Mouse (Mus musculus) limb, embryonic 14.5 days (tissue): ENCODE results near the gene Gpr152. TPM values are rescaled to one million over a fixed set of nuclear protein-coding genes. Genes with fewer than 3 reads are reported as not detected.

Source experiments
- ATAC-seq: fragments of 200-750 bp; cut with Nextera tagmentation; 2 replicates; pipeline ENCODE4 v1.8.0; 2017; ENCODE audit warnings: low read depth, moderate number of reproducible peaks, moderate TSS enrichment; ENCODE audit not compliant: low FRiP score
- DNase-seq: peaks from one replicate; pipeline ENCODE4 v3.0.0-alpha.2; 2015; ENCODE audit warnings: low spot score
- H3K27ac ChIP-seq: fragments of 300-500 bp; sonication (generic); replicated peaks from 2 replicates; pipeline ENCODE4 v1.5.1; 2014; ENCODE audit warnings: low read depth, mild to moderate bottlenecking, low read length, moderate library complexity, mixed read lengths
- H3K27me3 ChIP-seq: fragments of 300-500 bp; sonication (generic); 2 replicates; pipeline ENCODE4 v1.6.1; 2014; ENCODE audit warnings: low read length, mixed read lengths; ENCODE audit not compliant: control insufficient read depth, insufficient read depth
- H3K36me3 ChIP-seq: fragments of 300-500 bp; sonication (generic); 2 replicates; pipeline ENCODE4 v1.6.1; 2014; ENCODE audit warnings: mild to moderate bottlenecking, low read length, moderate library complexity, mixed read lengths; ENCODE audit not compliant: control insufficient read depth, insufficient read depth
- H3K4me1 ChIP-seq: fragments of 300-500 bp; sonication (generic); 2 replicates; pipeline ENCODE4 v1.6.1; 2014; ENCODE audit warnings: antibody characterized with exemption, low read length, mixed read lengths; ENCODE audit not compliant: control insufficient read depth, insufficient read depth
- H3K4me2 ChIP-seq: fragments of 300-500 bp; sonication (generic); replicated peaks from 2 replicates; pipeline ENCODE4 v1.6.1; 2014; ENCODE audit warnings: low read depth, mild to moderate bottlenecking, low read length, moderate library complexity; ENCODE audit not compliant: severe bottlenecking
- H3K4me3 ChIP-seq: fragments of 300-500 bp; sonication (generic); replicated peaks from 2 replicates; pipeline ENCODE4 v1.5.1; 2014; ENCODE audit warnings: low read length
- H3K9ac ChIP-seq: fragments of 300-500 bp; sonication (generic); 2 replicates; pipeline ENCODE4 v1.6.1; 2014; ENCODE audit warnings: mild to moderate bottlenecking, low read depth, low read length, moderate library complexity; ENCODE audit not compliant: severe bottlenecking
- H3K9me3 ChIP-seq: fragments of 300-500 bp; sonication (generic); 2 replicates; pipeline ENCODE4 v1.6.1; 2016; ENCODE audit warnings: low read length; ENCODE audit not compliant: control insufficient read depth
- POLR2A ChIP-seq: fragments of 200-500 bp; IDR thresholded peaks from 2 replicates; pipeline ENCODE4 v1.8.0; 2012; ENCODE audit warnings: inconsistent platforms, mild to moderate bottlenecking, moderate library complexity, borderline replicate concordance; ENCODE audit not compliant: insufficient read depth, insufficient read length; ENCODE audit errors: extremely low read depth
- WGBS: fragments of 180-500 bp; shearing (Covaris S2); extraction: QIAGEN DNeasy Blood & Tissue Kit; methylation state at CpG from one replicate; pipeline ENCODE4 v1.1.7; 2014; 5-methylcytosine and 5-hydroxymethylcytosine counted together
- polyA plus RNA-seq, 2 experiments: library from polyadenylated mRNA; depleted of rRNA in 1 of 2; stranded (reverse) in 1 of 2; unstranded in 1 of 2; fragments of >200 nt; fragmentation: Nextera tagmentation in 1 of 2; extraction: Ambion mirVana in 1 of 2; gene quantifications; 2 replicates each; pipeline versions ENCODE4 v1.2.1 to v1.2.3; 2012 to 2014

The Gpr152 gene
- polyA plus RNA-seq, 2 experiments = 0.01 TPM; not detected in 1

GRCm38 (mm10) chr19:4194776-4195650 is 55.4 kb downstream of the Gpr152 start:
- TF ChIP-seq POLR2A = no peak
- ATAC-seq (no peak), DNase-seq (no peak)
- Histone ChIP-seq H3K36me3 (peaks cover 70% of the 10 kb centered on the region), H3K27ac (no peak overlapping the region), H3K27me3 (no peaks in the 10 kb centered on the region), H3K4me1 (peaks cover 16% of the 10 kb centered on the region), H3K9ac (no peak overlapping the region), H3K4me2 (no peak overlapping the region), H3K9me3 (no peaks in the 10 kb centered on the region), H3K4me3 (no peak overlapping the region)
- WGBS = 85% methylated on average over 12 of the region's 12 CpGs

Other genes with a start within 250 kb of the Gpr152 start
Only the 30 nearest of the 33 such genes appear.
- 33.3 and 40.7 TPM in 2 replicates for gene Unc93b1, start 204.6 kb upstream of the Gpr152 start, polyA plus RNA-seq (2012; rRNA removed)
- 21.9 and 23.3 TPM in 2 replicates for gene Unc93b1, start 204.6 kb upstream of the Gpr152 start, polyA plus RNA-seq (2014; fragmentation: Nextera tagmentation; extraction: Ambion mirVana)
- gene Aldh3b3, start 181.1 kb upstream of the Gpr152 start, polyA plus RNA-seq (2012; rRNA removed) = 0.32 and 0.52 TPM in 2 replicates
- 0.33 and 0.39 TPM in 2 replicates for gene Aldh3b3, start 181.1 kb upstream of the Gpr152 start, polyA plus RNA-seq (2014; fragmentation: Nextera tagmentation; extraction: Ambion mirVana)
- 10.7 and 14.5 TPM in 2 replicates for gene Aldh3b2, start 167.5 kb upstream of the Gpr152 start, polyA plus RNA-seq (2012; rRNA removed)
- gene Aldh3b2, start 167.5 kb upstream of the Gpr152 start, polyA plus RNA-seq (2014; fragmentation: Nextera tagmentation; extraction: Ambion mirVana) = 28.1 and 30.3 TPM in 2 replicates
- 9.4 and 12.8 TPM in 2 replicates for gene Acy3, start 153.2 kb upstream of the Gpr152 start, polyA plus RNA-seq (2012; rRNA removed)
- gene Acy3, start 153.2 kb upstream of the Gpr152 start, polyA plus RNA-seq (2014; fragmentation: Nextera tagmentation; extraction: Ambion mirVana) = 6.7 and 9.2 TPM in 2 replicates
- 0.08 and 0.12 TPM in 2 replicates for gene Tbx10, start 147.0 kb upstream of the Gpr152 start, polyA plus RNA-seq (2012; rRNA removed)
- 0.28 TPM in 1 of 2 replicates, not detected in the other for gene Tbx10, start 147.0 kb upstream of the Gpr152 start, polyA plus RNA-seq (2014; fragmentation: Nextera tagmentation; extraction: Ambion mirVana)
- 18.3 and 21.0 TPM in 2 replicates for gene Nudt8, start 139.2 kb upstream of the Gpr152 start, polyA plus RNA-seq (2012; rRNA removed)
- 35.8 and 38.9 TPM in 2 replicates for gene Nudt8, start 139.2 kb upstream of the Gpr152 start, polyA plus RNA-seq (2014; fragmentation: Nextera tagmentation; extraction: Ambion mirVana)
- 7.0 and 8.0 TPM in 2 replicates for gene Gm49405, start 139.2 kb upstream of the Gpr152 start, polyA plus RNA-seq (2012; rRNA removed)
- 2.3 and 3.3 TPM in 2 replicates for gene Gm49405, start 139.2 kb upstream of the Gpr152 start, polyA plus RNA-seq (2014; fragmentation: Nextera tagmentation; extraction: Ambion mirVana)
- 19.6 and 22.4 TPM in 2 replicates for gene Doc2g, start 136.5 kb upstream of the Gpr152 start, polyA plus RNA-seq (2012; rRNA removed)
- gene Doc2g, start 136.5 kb upstream of the Gpr152 start, polyA plus RNA-seq (2014; fragmentation: Nextera tagmentation; extraction: Ambion mirVana) = 3.4 and 3.9 TPM in 2 replicates
- gene Ndufv1, start 127.0 kb upstream of the Gpr152 start, polyA plus RNA-seq (2012; rRNA removed) = 141 and 157 TPM in 2 replicates
- gene Ndufv1, start 127.0 kb upstream of the Gpr152 start, polyA plus RNA-seq (2014; fragmentation: Nextera tagmentation; extraction: Ambion mirVana) = 193 and 194 TPM in 2 replicates
- gene Gstp1, start 101.8 kb upstream of the Gpr152 start, polyA plus RNA-seq (2012; rRNA removed) = 291 and 325 TPM in 2 replicates
- 508 and 540 TPM in 2 replicates for gene Gstp1, start 101.8 kb upstream of the Gpr152 start, polyA plus RNA-seq (2014; fragmentation: Nextera tagmentation; extraction: Ambion mirVana)
- gene Gstp2, start 93.8 kb upstream of the Gpr152 start, polyA plus RNA-seq (2012; rRNA removed) = 10.7 and 10.8 TPM in 2 replicates
- 0.87 and 1.7 TPM in 2 replicates for gene Gstp2, start 93.8 kb upstream of the Gpr152 start, polyA plus RNA-seq (2014; fragmentation: Nextera tagmentation; extraction: Ambion mirVana)
- 0.63 and 0.69 TPM in 2 replicates for gene Gstp3, start 80.2 kb upstream of the Gpr152 start, polyA plus RNA-seq (2012; rRNA removed)
- 0.41 and 0.47 TPM in 2 replicates for gene Gstp3, start 80.2 kb upstream of the Gpr152 start, polyA plus RNA-seq (2014; fragmentation: Nextera tagmentation; extraction: Ambion mirVana)
- gene Cabp2, start 58.2 kb upstream of the Gpr152 start, polyA plus RNA-seq (2012; rRNA removed) = not detected in 2 replicates
- gene Cabp2, start 58.2 kb upstream of the Gpr152 start, polyA plus RNA-seq (2014; fragmentation: Nextera tagmentation; extraction: Ambion mirVana) = not detected in 2 replicates
- gene Cdk2ap2, start 42.6 kb upstream of the Gpr152 start, polyA plus RNA-seq (2012; rRNA removed) = 45.2 and 52.1 TPM in 2 replicates
- gene Cdk2ap2, start 42.6 kb upstream of the Gpr152 start, polyA plus RNA-seq (2014; fragmentation: Nextera tagmentation; extraction: Ambion mirVana) = 67.0 and 67.6 TPM in 2 replicates
- gene Pitpnm1, start 39.8 kb upstream of the Gpr152 start, polyA plus RNA-seq (2012; rRNA removed) = 16.2 and 20.8 TPM in 2 replicates
- gene Pitpnm1, start 39.8 kb upstream of the Gpr152 start, polyA plus RNA-seq (2014; fragmentation: Nextera tagmentation; extraction: Ambion mirVana) = 4.5 and 6.7 TPM in 2 replicates
- 96.0 and 119 TPM in 2 replicates for gene Aip, start 13.9 kb upstream of the Gpr152 start, polyA plus RNA-seq (2012; rRNA removed)
- 86.4 and 95.7 TPM in 2 replicates for gene Aip, start 13.9 kb upstream of the Gpr152 start, polyA plus RNA-seq (2014; fragmentation: Nextera tagmentation; extraction: Ambion mirVana)
- 0.05 and 0.06 TPM in 2 replicates for gene Cabp4, start 4.2 kb downstream of the Gpr152 start, polyA plus RNA-seq (2012; rRNA removed)
- gene Cabp4, start 4.2 kb downstream of the Gpr152 start, polyA plus RNA-seq (2014; fragmentation: Nextera tagmentation; extraction: Ambion mirVana) = 0.10 TPM in 2 replicates
- gene Coro1b, start 8.8 kb downstream of the Gpr152 start, polyA plus RNA-seq (2012; rRNA removed) = 229 and 261 TPM in 2 replicates
- 148 and 153 TPM in 2 replicates for gene Coro1b, start 8.8 kb downstream of the Gpr152 start, polyA plus RNA-seq (2014; fragmentation: Nextera tagmentation; extraction: Ambion mirVana)
- 7.0 and 8.9 TPM in 2 replicates for gene Ptprcap, start 13.8 kb downstream of the Gpr152 start, polyA plus RNA-seq (2012; rRNA removed)
- 7.8 and 8.9 TPM in 2 replicates for gene Ptprcap, start 13.8 kb downstream of the Gpr152 start, polyA plus RNA-seq (2014; fragmentation: Nextera tagmentation; extraction: Ambion mirVana)
- 76.4 and 85.1 TPM in 2 replicates for gene Rps6kb2, start 23.6 kb downstream of the Gpr152 start, polyA plus RNA-seq (2012; rRNA removed)
- gene Rps6kb2, start 23.6 kb downstream of the Gpr152 start, polyA plus RNA-seq (2014; fragmentation: Nextera tagmentation; extraction: Ambion mirVana) = 43.0 and 47.2 TPM in 2 replicates
- 2.6 and 5.6 TPM in 2 replicates for gene Carns1, start 35.7 kb downstream of the Gpr152 start, polyA plus RNA-seq (2012; rRNA removed)
- 1.4 and 1.8 TPM in 2 replicates for gene Carns1, start 35.7 kb downstream of the Gpr152 start, polyA plus RNA-seq (2014; fragmentation: Nextera tagmentation; extraction: Ambion mirVana)
- 4.5 and 5.8 TPM in 2 replicates for gene Tbc1d10c, start 51.5 kb downstream of the Gpr152 start, polyA plus RNA-seq (2012; rRNA removed)
- 3.5 and 3.9 TPM in 2 replicates for gene Tbc1d10c, start 51.5 kb downstream of the Gpr152 start, polyA plus RNA-seq (2014; fragmentation: Nextera tagmentation; extraction: Ambion mirVana)
- 490 and 517 TPM in 2 replicates for gene Ppp1ca, start 52.3 kb downstream of the Gpr152 start, polyA plus RNA-seq (2012; rRNA removed)
- 794 and 821 TPM in 2 replicates for gene Ppp1ca, start 52.3 kb downstream of the Gpr152 start, polyA plus RNA-seq (2014; fragmentation: Nextera tagmentation; extraction: Ambion mirVana)
- 57.5 and 75.5 TPM in 2 replicates for gene Rad9a, start 61.9 kb downstream of the Gpr152 start, polyA plus RNA-seq (2012; rRNA removed)
- 33.3 and 38.0 TPM in 2 replicates for gene Rad9a, start 61.9 kb downstream of the Gpr152 start, polyA plus RNA-seq (2014; fragmentation: Nextera tagmentation; extraction: Ambion mirVana)
- gene Clcf1, start 74.5 kb downstream of the Gpr152 start, polyA plus RNA-seq (2012; rRNA removed) = 42.8 and 61.2 TPM in 2 replicates
- 7.7 and 8.7 TPM in 2 replicates for gene Clcf1, start 74.5 kb downstream of the Gpr152 start, polyA plus RNA-seq (2014; fragmentation: Nextera tagmentation; extraction: Ambion mirVana)
- 0.83 and 1.0 TPM in 2 replicates for gene AC109138.7, start 74.6 kb downstream of the Gpr152 start, polyA plus RNA-seq (2012; rRNA removed)
- gene AC109138.7, start 74.6 kb downstream of the Gpr152 start, polyA plus RNA-seq (2014; fragmentation: Nextera tagmentation; extraction: Ambion mirVana) = not detected in 2 replicates
- gene Pold4, start 92.1 kb downstream of the Gpr152 start, polyA plus RNA-seq (2012; rRNA removed) = 48.0 and 50.7 TPM in 2 replicates
- gene Pold4, start 92.1 kb downstream of the Gpr152 start, polyA plus RNA-seq (2014; fragmentation: Nextera tagmentation; extraction: Ambion mirVana) = 26.5 and 28.4 TPM in 2 replicates
- 57.5 and 65.5 TPM in 2 replicates for gene Ssh3, start 129.4 kb downstream of the Gpr152 start, polyA plus RNA-seq (2012; rRNA removed)
- 21.2 and 22.3 TPM in 2 replicates for gene Ssh3, start 129.4 kb downstream of the Gpr152 start, polyA plus RNA-seq (2014; fragmentation: Nextera tagmentation; extraction: Ambion mirVana)
- 25.2 and 33.2 TPM in 2 replicates for gene Ankrd13d, start 143.3 kb downstream of the Gpr152 start, polyA plus RNA-seq (2012; rRNA removed)
- 10.2 and 11.5 TPM in 2 replicates for gene Ankrd13d, start 143.3 kb downstream of the Gpr152 start, polyA plus RNA-seq (2014; fragmentation: Nextera tagmentation; extraction: Ambion mirVana)
- 83.6 and 92.1 TPM in 2 replicates for gene Grk2, start 166.4 kb downstream of the Gpr152 start, polyA plus RNA-seq (2012; rRNA removed)
- gene Grk2, start 166.4 kb downstream of the Gpr152 start, polyA plus RNA-seq (2014; fragmentation: Nextera tagmentation; extraction: Ambion mirVana) = 22.3 and 22.9 TPM in 2 replicates